Mouse (Mus musculus) frontal cortex, postnatal 25 days (tissue): ENCODE measurements around the gene Cacna1c.

Experiments
- DNase-seq, 2 experiments: peaks; one replicate each; pipeline ENCODE4 v3.0.0; 2022; ENCODE audit warnings: low spot score in 2 of 2

Gene Cacna1c

GRCm38 (mm10) chr6:118678031-118678430, 518.2 kb downstream of the Cacna1c start:
- DNase-seq, result peak in 1 of 2 experiments; percentile 22

GRCm38 (mm10) chr6:118677306-118677705, 518.9 kb downstream of the Cacna1c start:
- no peak for DNase-seq

GRCm38 (mm10) chr6:118674781-118675180, 521.4 kb downstream of the Cacna1c start:
- no peak for DNase-seq

- no peak for DNase-seq
Observed at GRCm38 (mm10) chr6:118673974-118674695, 522.1 kb downstream of the Cacna1c start.

- no peak for DNase-seq
Observed at GRCm38 (mm10) chr6:118653331-118653730, 542.9 kb downstream of the Cacna1c start.

- no peak for DNase-seq
Observed at GRCm38 (mm10) chr6:118649121-118649783, 547.0 kb downstream of the Cacna1c start.

- peak; percentile 41 to 73 for DNase-seq
Observed at GRCm38 (mm10) chr6:118646265-118647061, 549.8 kb downstream of the Cacna1c start.

- no peak for DNase-seq
Observed at GRCm38 (mm10) chr6:118644866-118645265, 551.4 kb downstream of the Cacna1c start.

GRCm38 (mm10) chr6:118643541-118643940, 552.7 kb downstream of the Cacna1c start:
- DNase-seq, result no peak

GRCm38 (mm10) chr6:118641671-118642325, 554.4 kb downstream of the Cacna1c start:
- DNase-seq, result no peak

GRCm38 (mm10) chr6:118639816-118640215, 556.4 kb downstream of the Cacna1c start:
- DNase-seq, result no peak

GRCm38 (mm10) chr6:118638911-118639310, 557.3 kb downstream of the Cacna1c start:
- DNase-seq, result no peak

GRCm38 (mm10) chr6:118632491-118632890, 563.7 kb downstream of the Cacna1c start:
- DNase-seq, result no peak

- no peak for DNase-seq
Observed at GRCm38 (mm10) chr6:118630006-118630405, 566.2 kb downstream of the Cacna1c start.

GRCm38 (mm10) chr6:118626246-118626645, 570.0 kb downstream of the Cacna1c start:
- DNase-seq, result no peak

- no peak for DNase-seq
Observed at GRCm38 (mm10) chr6:118623609-118624008, 572.6 kb downstream of the Cacna1c start.

GRCm38 (mm10) chr6:118621866-118622265, 574.4 kb downstream of the Cacna1c start:
- no peak for DNase-seq

- DNase-seq, result no peak
Observed at GRCm38 (mm10) chr6:118621406-118621805, 574.8 kb downstream of the Cacna1c start.

- DNase-seq, result no peak
Observed at GRCm38 (mm10) chr6:118608906-118609305, 587.3 kb downstream of the Cacna1c start.

- DNase-seq, result no peak
Observed at GRCm38 (mm10) chr6:118605974-118606373, 590.2 kb downstream of the Cacna1c start.

- DNase-seq, result no peak
Observed at GRCm38 (mm10) chr6:118603825-118604224, 592.4 kb downstream of the Cacna1c start.

GRCm38 (mm10) chr6:118595681-118596055, 600.5 kb downstream of the Cacna1c start:
- DNase-seq, result no peak
